In genomic region chr9:43270723-43271252, GRCm38 (mm10) we compare ENCODE assay signal across 9 mouse cellular contexts. TPM values are rescaled to one million over a fixed set of nuclear protein-coding genes. Genes with fewer than 3 reads are reported as not detected.
DNase-seq lines count a peak whose midpoint lies in the region; ATAC-seq lines count a peak whose summit lies in the region.
"Had no signal": no experiment of that assay in that cellular context is flagged by ENCODE, and none has a peak within 500 bp of the region (broad histone marks: within the 10 kb centered on the region; RNA-seq: fewer than 3 reads in every experiment).

No protein-coding gene starts in this region.

- peak overlapping the region; percentile 65 for H3K4me2 ChIP-seq in heart, embryonic 16.5 days (ENCODE audit: low read depth, low read length)
- H3K4me2 ChIP-seq in neural tube, embryonic 11.5 days (ENCODE audit: low read depth) = peak overlapping the region; percentile 37

- peak overlapping the region; percentile 21; the same call in 1 of the 2 replicates for H3K9ac ChIP-seq in heart, embryonic 16.5 days (ENCODE audit: low read length)
- no peak overlapping the region for H3K9ac ChIP-seq in neural tube, embryonic 11.5 days (ENCODE audit: low read length)

- H3K27ac ChIP-seq in heart, embryonic 16.5 days (ENCODE audit: low read length) = no peak overlapping the region
- no peak overlapping the region for H3K27ac ChIP-seq in neural tube, embryonic 11.5 days (ENCODE audit: low read depth, low read length)

- H3K9me3 ChIP-seq in heart, embryonic 16.5 days (replicated peaks; ENCODE audit: control insufficient read depth, low read length) = no peaks in the 10 kb centered on the region
- no peaks in the 10 kb centered on the region for H3K9me3 ChIP-seq in neural tube, embryonic 11.5 days (ENCODE audit: control insufficient read depth, low read length)

- 7% methylated on average over 17 of the region's 17 CpGs for WGBS in heart, embryonic 16.5 days
- WGBS in neural tube, embryonic 11.5 days = 3% methylated on average over 17 of the region's 17 CpGs

- H3K4me1 ChIP-seq in heart, embryonic 16.5 days (ENCODE audit: control insufficient read depth, insufficient read depth, low read length) = peaks cover 4% of the 10 kb centered on the region; the same call in 1 of the 2 replicates
- no peaks in the 10 kb centered on the region; the same call in 1 of the 2 replicates for H3K4me1 ChIP-seq in neural tube, embryonic 11.5 days (ENCODE audit: control insufficient read depth, insufficient read depth, low read length)

- H3K27me3 ChIP-seq in heart, embryonic 16.5 days (ENCODE audit: control insufficient read depth, insufficient read depth, low read length) = peaks cover 20% of the 10 kb centered on the region
- peaks cover 17% of the 10 kb centered on the region for H3K27me3 ChIP-seq in neural tube, embryonic 11.5 days (ENCODE audit: control insufficient read depth, insufficient read depth, low read length)

- DNase-seq in embryo, embryonic 10 days (ENCODE audit: low spot score) = peak; percentile 70
- no peak for DNase-seq in embryo, embryonic 9.5 days (ENCODE audit: extremely low spot score)
- DNase-seq in R1 (ENCODE audit: low read depth, low spot score) (peak; percentile 38), adipocyte (ENCODE audit: low spot score) (no peak)
- DNase-seq in layer of hippocampus, postnatal 10 days (ENCODE audit: low spot score in 2 of 2) = peak; percentile 37 to 62
- peak; percentile 48 for DNase-seq in neural tube, embryonic 11.5 days (ENCODE audit: low spot score)
- no peak for DNase-seq in adrenal gland, postnatal 25 days

- no peaks in the 10 kb centered on the region for H3K36me3 ChIP-seq in heart, embryonic 16.5 days (ENCODE audit: control insufficient read depth, insufficient read depth)
- H3K36me3 ChIP-seq in neural tube, embryonic 11.5 days (ENCODE audit: control insufficient read depth, insufficient read depth, low read length) = no peaks in the 10 kb centered on the region

- no peak for ATAC-seq in heart, embryonic 16.5 days (replicated peaks; ENCODE audit: extremely low read depth, insufficient read depth, low FRiP score)
- no peak for ATAC-seq in neural tube, embryonic 11.5 days (ENCODE audit: insufficient read depth, low FRiP score, low TSS enrichment)

- peak overlapping the region; percentile 43 for H3K4me3 ChIP-seq in heart, embryonic 16.5 days (ENCODE audit: low read length)
- H3K4me3 ChIP-seq in neural tube, embryonic 11.5 days (ENCODE audit: low read depth, low read length) = peak overlapping the region; percentile 14; the same call in 1 of the 2 replicates
- H3K4me3 ChIP-seq: myocyte had no signal

RNA-seq across cellular contexts. Expression of gene Oaf, which starts 31.1 kb away (rescaled TPM):
- 26.0 and 27.4 TPM in 2 replicates for polyA plus RNA-seq in heart, embryonic 16.5 days (2015; fragmentation: Nextera tagmentation; extraction: Ambion mirVana)
- total RNA-seq in layer of hippocampus, postnatal 10 days (2021) = 10 to 100 TPM; 12.2 to 14.6 TPM
- polyA plus RNA-seq in neural tube, embryonic 11.5 days (2014; fragmentation: Nextera tagmentation; extraction: Ambion mirVana) = 67.3 and 67.9 TPM in 2 replicates
- 7.7 and 16.8 TPM in 2 replicates for total RNA-seq in adrenal gland, postnatal 25 days (2021)

RNA-seq across cellular contexts. Expression of gene Trim29, which starts 39.9 kb away (rescaled TPM):
- polyA plus RNA-seq in heart, embryonic 16.5 days (2015; fragmentation: Nextera tagmentation; extraction: Ambion mirVana) = 5.6 and 11.0 TPM in 2 replicates
- under 1 TPM; 0.25 to 0.83 TPM for total RNA-seq in layer of hippocampus, postnatal 10 days (2021)
- polyA plus RNA-seq in neural tube, embryonic 11.5 days (2014; fragmentation: Nextera tagmentation; extraction: Ambion mirVana) = 2.4 and 2.7 TPM in 2 replicates
- total RNA-seq in adrenal gland, postnatal 25 days (2021) = 0.33 TPM in 1 of 2 replicates, not detected in the other

Comparison
In these comparisons a context has a peak if more than half of its experiments do, and no peak if none do; other contexts are left out.
1. DNase-seq: peak in embryo, embryonic 10 days (single experiment), R1 (single experiment), layer of hippocampus, postnatal 10 days (2 of 2) and neural tube, embryonic 11.5 days (single experiment); none in embryo, embryonic 9.5 days (single experiment), adipocyte (single experiment) and adrenal gland, postnatal 25 days (single experiment).